Mouse (Mus musculus) heart, embryonic 11.5 days (tissue): ENCODE results near the gene Npas2. TPM values are rescaled to one million over a fixed set of nuclear protein-coding genes. Genes with fewer than 3 reads are reported as not detected.

Experiments used
- ATAC-seq: fragments of 200-750 bp; cut with Nextera tagmentation; replicated peaks from 2 replicates; pipeline ENCODE4 v1.8.0; 2017; ENCODE audit warnings: moderate library complexity; ENCODE audit not compliant: insufficient number of reproducible peaks, low FRiP score, low TSS enrichment
- H3K27ac ChIP-seq: fragments of 300-500 bp; sonication (generic); 2 replicates; pipeline ENCODE4 v1.5.1; 2014; ENCODE audit warnings: mild to moderate bottlenecking, low read depth, low read length
- H3K27me3 ChIP-seq: fragments of 300-500 bp; sonication (generic); 2 replicates; pipeline ENCODE4 v1.6.1; 2014; ENCODE audit warnings: mild to moderate bottlenecking, low read length, mixed read lengths; ENCODE audit not compliant: control insufficient read depth, insufficient read depth
- H3K36me3 ChIP-seq: fragments of 300-500 bp; sonication (generic); 2 replicates; pipeline ENCODE4 v1.6.1; 2014; ENCODE audit warnings: mild to moderate bottlenecking, low read length, moderate library complexity, mixed read lengths; ENCODE audit not compliant: control insufficient read depth, insufficient read depth
- H3K4me1 ChIP-seq: fragments of 300-500 bp; sonication (generic); 2 replicates; pipeline ENCODE4 v1.6.1; 2014; ENCODE audit warnings: low read length; ENCODE audit not compliant: control insufficient read depth, insufficient read depth
- H3K4me2 ChIP-seq: fragments of 300-500 bp; sonication (generic); 2 replicates; pipeline ENCODE4 v1.6.1; 2014; ENCODE audit warnings: mild to moderate bottlenecking, moderate library complexity
- H3K4me3 ChIP-seq: fragments of 300-500 bp; sonication (generic); 2 replicates; pipeline ENCODE4 v1.5.1; 2014; ENCODE audit warnings: low read depth, low read length
- H3K9ac ChIP-seq: fragments of 300-500 bp; sonication (generic); 2 replicates; pipeline ENCODE4 v1.6.1; 2014; ENCODE audit warnings: mild to moderate bottlenecking, low read depth, low read length, moderate library complexity
- H3K9me3 ChIP-seq: fragments of 300-500 bp; sonication (generic); replicated peaks from 2 replicates; pipeline ENCODE4 v1.6.1; 2016; ENCODE audit warnings: low read length; ENCODE audit not compliant: control insufficient read depth
- WGBS: fragments of 180-500 bp; shearing (Covaris S2); extraction: QIAGEN DNeasy Blood & Tissue Kit; methylation state at CpG from one replicate; pipeline ENCODE4 v1.1.7; 2014; ENCODE audit not compliant: insufficient replicate concordance; 5-methylcytosine and 5-hydroxymethylcytosine counted together
- polyA plus RNA-seq: library from polyadenylated mRNA; unstranded; fragments of >200 nt; fragmentation: Nextera tagmentation; extraction: Ambion mirVana; gene quantifications from 2 replicates; pipeline ENCODE4 v1.2.1, GENCODE M21; 2014

The Npas2 gene
- polyA plus RNA-seq, 1 experiment from 2014 or later = 0.13 TPM

DNA sequence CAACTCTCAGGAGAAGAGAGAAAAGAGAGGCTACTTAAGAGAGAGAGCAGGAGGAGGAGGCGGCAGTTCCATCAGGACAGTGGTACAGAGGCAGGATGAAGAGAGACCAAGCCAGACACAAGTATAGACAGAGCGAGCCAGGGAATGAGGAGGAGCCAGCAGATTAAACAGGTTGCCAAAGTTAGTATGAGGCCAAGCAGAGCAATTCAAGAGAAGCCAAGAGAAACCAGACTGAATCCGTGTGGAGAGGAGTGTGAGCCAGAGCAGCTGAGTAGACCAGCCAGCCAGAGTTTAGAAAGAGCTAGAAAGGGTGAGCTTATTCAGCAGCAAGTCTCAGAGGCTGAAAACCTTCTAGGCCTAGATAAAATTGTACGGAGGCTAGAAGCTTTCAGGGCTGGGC lies 194.0 kb downstream of the Npas2 start:
- H3K4me3 ChIP-seq = no peak overlapping the region
- 0 out of 2 replicates have a peak, but pooled peaks cover 4% of the 10 kb centered on the region for H3K27me3 ChIP-seq
- no peak overlapping the region for H3K9ac ChIP-seq
- no peaks in the 10 kb centered on the region for H3K4me1 ChIP-seq
- no peaks in the 10 kb centered on the region for H3K9me3 ChIP-seq
- no peak overlapping the region for H3K4me2 ChIP-seq
- 69% methylated on average over 4 of the region's 4 CpGs for WGBS
- H3K27ac ChIP-seq = no peak overlapping the region
- no peak for ATAC-seq
- no peaks in the 10 kb centered on the region for H3K36me3 ChIP-seq

DNA sequence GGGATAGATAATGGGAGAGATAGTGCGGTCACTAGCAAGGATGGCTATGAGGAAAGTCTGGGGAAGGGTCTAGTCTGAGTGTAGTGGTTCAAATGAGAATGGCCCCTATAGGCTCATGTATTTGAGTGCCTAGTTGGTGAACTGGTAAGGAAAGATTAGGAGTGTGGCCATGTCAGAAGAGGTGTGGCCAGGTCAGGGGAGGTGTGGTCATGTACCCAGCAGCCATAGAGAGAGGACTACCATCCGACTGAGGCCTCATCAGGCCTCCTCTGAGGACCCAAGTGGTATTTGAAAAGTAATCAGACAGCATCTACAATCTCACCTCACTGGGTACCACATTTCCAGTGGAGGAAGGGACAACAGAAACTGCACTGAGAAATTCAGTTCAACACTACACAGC lies 194.6 kb downstream of the Npas2 start:
- H3K4me1 ChIP-seq = no peaks in the 10 kb centered on the region
- no peak for ATAC-seq
- H3K27me3 ChIP-seq = 0 out of 2 replicates have a peak, but pooled peaks cover 4% of the 10 kb centered on the region
- H3K27ac ChIP-seq = no peak overlapping the region
- H3K4me3 ChIP-seq = no peak overlapping the region
- no peak overlapping the region for H3K4me2 ChIP-seq
- peaks cover under 1% of the 10 kb centered on the region; the same call in 1 of the 2 replicates for H3K36me3 ChIP-seq
- H3K9ac ChIP-seq = no peak overlapping the region
- WGBS = 75% methylated on average over 2 of the region's 2 CpGs
- no peaks in the 10 kb centered on the region for H3K9me3 ChIP-seq

DNA sequence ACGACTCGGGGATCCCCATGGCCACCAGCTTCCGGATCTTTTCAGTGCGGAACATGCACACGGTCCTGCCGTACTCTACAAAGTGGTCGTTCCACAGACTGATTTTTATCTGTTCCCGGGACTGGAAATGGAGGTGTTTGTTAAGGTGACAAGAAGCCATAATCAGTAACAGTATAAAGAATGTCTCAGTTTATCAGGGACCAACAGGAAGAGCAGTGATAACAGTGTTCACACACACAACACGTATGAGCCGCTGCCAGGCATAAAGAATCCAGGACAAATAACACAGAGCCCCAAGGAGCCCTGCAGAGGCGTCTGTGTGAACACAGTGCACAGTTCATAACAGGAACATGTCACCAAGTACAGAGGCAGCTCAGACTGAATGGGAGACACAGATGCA lies 195.8 kb downstream of the Npas2 start:
- Histone ChIP-seq H3K4me1 (no peaks in the 10 kb centered on the region), H3K36me3 (peaks cover 2% of the 10 kb centered on the region; the same call in 1 of the 2 replicates), H3K4me2 (no peak overlapping the region), H3K9ac (no peak overlapping the region), H3K9me3 (no peaks in the 10 kb centered on the region), H3K27me3 (0 out of 2 replicates have a peak, but pooled peaks cover 4% of the 10 kb centered on the region), H3K27ac (no peak overlapping the region), H3K4me3 (no peak overlapping the region)
- no peak for ATAC-seq
- 66% methylated on average over 11 of the region's 11 CpGs for WGBS

DNA sequence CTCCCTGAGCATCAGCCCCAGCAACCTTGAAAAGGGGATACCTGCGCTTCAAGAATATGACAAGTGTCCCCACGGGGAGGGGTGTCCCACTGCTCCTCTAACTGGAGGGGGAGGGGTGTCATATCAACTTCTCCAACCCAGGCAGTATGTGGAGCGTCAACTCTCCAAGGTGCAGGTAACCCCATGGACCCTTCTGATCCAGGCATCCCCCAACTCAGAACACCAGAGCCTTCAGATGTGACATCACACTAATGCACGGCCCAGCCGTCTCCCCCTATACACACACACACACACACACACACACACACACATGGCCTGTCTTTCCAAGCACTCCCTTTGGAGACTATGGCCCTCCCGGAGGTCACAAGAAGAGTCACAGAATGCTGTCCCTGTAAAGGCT lies 198.1 kb downstream of the Npas2 start:
- 89% methylated on average over 6 of the region's 6 CpGs for WGBS
- Histone ChIP-seq H3K27ac (no peak overlapping the region), H3K36me3 (peaks cover 2% of the 10 kb centered on the region; the same call in 1 of the 2 replicates), H3K27me3 (0 out of 2 replicates have a peak, but pooled peaks cover 4% of the 10 kb centered on the region), H3K4me1 (no peaks in the 10 kb centered on the region), H3K4me3 (no peak overlapping the region), H3K9ac (no peak overlapping the region), H3K4me2 (no peak overlapping the region), H3K9me3 (no peaks in the 10 kb centered on the region)
- no peak for ATAC-seq

DNA sequence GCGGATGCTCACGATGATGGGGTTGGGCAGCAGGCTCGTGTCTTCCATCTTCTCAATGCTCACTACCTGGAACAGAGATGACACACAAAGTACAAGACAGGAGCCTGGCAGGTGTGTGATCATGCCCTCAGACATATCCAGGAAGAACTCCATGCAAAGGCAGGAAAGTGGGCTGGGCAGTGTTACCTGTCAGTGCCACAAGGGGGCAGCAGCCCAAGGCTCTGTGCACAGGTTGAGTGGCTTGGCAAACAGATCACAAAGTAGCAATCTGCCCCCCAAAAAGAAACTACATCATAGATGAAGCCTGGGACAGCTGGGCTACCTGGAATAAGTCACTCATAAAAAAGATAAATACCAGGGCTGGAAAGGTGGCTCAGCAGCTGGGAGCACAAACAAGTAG lies 198.7 kb downstream of the Npas2 start:
- no peak overlapping the region for H3K4me3 ChIP-seq
- H3K9me3 ChIP-seq = peaks cover under 1% of the 10 kb centered on the region; the same call in 1 of the 2 replicates
- H3K27me3 ChIP-seq = 0 out of 2 replicates have a peak, but pooled peaks cover 4% of the 10 kb centered on the region
- no peak overlapping the region for H3K27ac ChIP-seq
- no peak for ATAC-seq
- 58% methylated on average over 3 of the region's 3 CpGs for WGBS
- H3K4me2 ChIP-seq = no peak overlapping the region
- H3K9ac ChIP-seq = no peak overlapping the region
- no peaks in the 10 kb centered on the region for H3K4me1 ChIP-seq
- peaks cover 2% of the 10 kb centered on the region; the same call in 1 of the 2 replicates for H3K36me3 ChIP-seq

DNA sequence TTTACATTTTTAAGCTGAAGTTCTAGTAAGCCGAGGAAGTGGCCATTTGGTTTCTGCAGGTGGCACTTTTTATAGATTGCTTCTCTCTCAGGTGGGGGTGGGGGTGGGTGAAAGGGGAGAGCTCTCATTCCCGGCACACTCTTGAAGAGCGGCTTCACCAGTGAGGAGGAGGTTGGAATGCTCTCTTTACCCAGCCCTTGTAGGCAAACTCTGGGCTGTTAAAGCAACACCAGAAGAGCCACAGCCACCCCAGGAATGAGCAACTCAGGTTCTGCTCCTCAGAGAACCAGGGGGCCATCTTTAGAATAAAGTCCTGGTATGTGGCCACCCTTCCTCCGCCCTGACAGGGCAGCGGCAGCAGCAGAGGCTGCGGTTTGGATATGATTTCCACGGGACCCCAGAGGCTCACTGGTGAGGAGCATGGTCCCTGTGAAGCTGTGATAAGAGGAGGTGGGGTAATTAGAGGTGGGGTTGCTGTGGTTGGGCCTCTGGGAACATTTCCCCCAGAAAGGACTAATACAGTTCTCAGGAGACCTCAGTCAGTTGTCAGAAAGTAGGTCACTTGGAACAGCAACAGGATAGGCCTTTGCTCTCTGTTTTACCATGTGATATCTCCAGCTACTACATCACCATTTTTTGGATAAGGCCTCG lies 199.8 kb downstream of the Npas2 start:
- Histone ChIP-seq H3K27ac (no peak overlapping the region), H3K4me3 (no peak overlapping the region), H3K36me3 (peaks cover 2% of the 10 kb centered on the region; the same call in 1 of the 2 replicates), H3K9ac (no peak overlapping the region), H3K9me3 (peaks cover 3% of the 10 kb centered on the region; the same call in 1 of the 2 replicates), H3K4me2 (no peak overlapping the region), H3K4me1 (no peaks in the 10 kb centered on the region), H3K27me3 (0 out of 2 replicates have a peak, but pooled peaks cover 4% of the 10 kb centered on the region)
- no peak for ATAC-seq
- 71% methylated on average over 8 of the region's 8 CpGs for WGBS

DNA sequence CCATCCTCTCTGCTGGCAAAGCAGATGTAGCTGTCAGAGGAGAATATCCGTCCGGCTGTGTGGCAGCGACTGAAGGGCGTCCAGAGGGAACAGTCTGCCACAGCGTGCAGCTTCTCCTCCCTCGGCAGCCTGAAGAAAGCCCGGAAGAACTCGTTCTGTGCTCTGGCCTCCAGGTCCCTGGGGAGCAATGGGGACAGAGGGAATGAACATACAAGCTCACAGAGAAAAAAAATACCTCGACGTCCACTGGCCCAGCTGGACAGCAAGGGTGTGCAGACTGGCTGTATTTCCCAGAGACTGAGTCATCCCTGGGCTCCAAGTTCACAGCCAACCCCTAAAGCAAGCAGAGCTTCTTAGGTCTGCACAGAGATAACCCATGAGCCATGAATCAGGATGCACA lies 200.6 kb downstream of the Npas2 start:
- Histone ChIP-seq H3K27me3 (0 out of 2 replicates have a peak, but pooled peaks cover 4% of the 10 kb centered on the region), H3K4me1 (no peaks in the 10 kb centered on the region), H3K4me3 (no peak overlapping the region), H3K9ac (no peak overlapping the region), H3K9me3 (peaks cover 3% of the 10 kb centered on the region; the same call in 1 of the 2 replicates), H3K36me3 (peaks cover 2% of the 10 kb centered on the region; the same call in 1 of the 2 replicates), H3K27ac (no peak overlapping the region; the same call in 1 of the 2 replicates), H3K4me2 (no peak overlapping the region)
- ATAC-seq = no peak
- WGBS = 68% methylated on average over 10 of the region's 10 CpGs

DNA sequence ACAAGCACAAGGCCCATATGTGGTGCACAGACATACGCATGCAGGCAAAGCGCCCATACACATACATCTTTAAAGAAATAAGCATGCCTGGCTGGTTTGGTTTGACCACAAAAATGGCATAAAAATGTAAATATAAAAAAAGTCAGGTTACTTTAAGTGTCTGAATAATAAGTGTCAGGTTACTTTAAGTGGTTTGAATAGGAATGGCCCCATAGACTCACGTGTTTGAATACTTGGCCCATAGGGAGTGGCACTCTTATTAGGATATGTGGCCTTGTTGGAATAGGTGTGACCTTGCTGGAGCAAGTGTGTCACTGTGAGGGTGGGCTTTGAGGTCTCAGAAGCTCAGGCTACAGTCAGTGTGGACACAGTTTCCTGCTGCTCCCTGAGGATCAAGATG lies 201.1 kb downstream of the Npas2 start:
- Histone ChIP-seq H3K4me1 (no peaks in the 10 kb centered on the region), H3K27me3 (0 out of 2 replicates have a peak, but pooled peaks cover 4% of the 10 kb centered on the region), H3K4me3 (no peak overlapping the region), H3K27ac (no peak overlapping the region), H3K9me3 (peaks cover 3% of the 10 kb centered on the region; the same call in 1 of the 2 replicates), H3K36me3 (peaks cover 2% of the 10 kb centered on the region; the same call in 1 of the 2 replicates), H3K9ac (no peak overlapping the region), H3K4me2 (no peak overlapping the region)
- WGBS = 79% methylated on average over 3 of the region's 3 CpGs
- no peak for ATAC-seq
